Mouse (Mus musculus) ES-E14 (cell line): ENCODE data around the gene Npl. TPM values are rescaled to one million over a fixed set of nuclear protein-coding genes. Genes with fewer than 3 reads are reported as not detected.

ENCODE experiments used
- DNase-seq: peaks from one replicate; pipeline ENCODE4 v3.0.0-alpha.2; 2013; ENCODE audit warnings: low read depth, low spot score
- H3K27ac ChIP-seq: 2 replicates; pipeline ENCODE4 v1.5.1; 2012; ENCODE audit warnings: low read depth, mild to moderate bottlenecking, low read length, moderate library complexity, mixed read lengths; ENCODE audit not compliant: poor library complexity, insufficient read depth, severe bottlenecking
- H3K36me3 ChIP-seq: 2 replicates; pipeline ENCODE4 v1.6.1; 2012; ENCODE audit warnings: mild to moderate bottlenecking, low read length, moderate library complexity, mixed read lengths; ENCODE audit not compliant: control insufficient read depth, poor library complexity, insufficient read depth, severe bottlenecking
- H3K4me1 ChIP-seq, 2 experiments: fragments of 150-350 bp in 1 of 2; sonication (generic) in 1 of 2; 2 replicates each; pipeline ENCODE4 v1.6.1; 2012; ENCODE audit warnings: low read length in 2 of 2, mild to moderate bottlenecking in 1 of 2, mixed read lengths in 1 of 2; ENCODE audit not compliant: control insufficient read depth in 2 of 2, insufficient read depth in 2 of 2, poor library complexity in 1 of 2
- H3K4me3 ChIP-seq, 2 experiments: fragments of 150-350 bp in 1 of 2; sonication (generic) in 1 of 2; 2 replicates each; pipeline ENCODE4 v1.5.1; 2012; ENCODE audit warnings: low read length in 2 of 2, low read depth in 1 of 2, mild to moderate bottlenecking in 1 of 2, mixed read lengths in 1 of 2; ENCODE audit not compliant: insufficient read depth in 1 of 2, poor library complexity in 1 of 2, severe bottlenecking in 1 of 2
- H3K9ac ChIP-seq: 2 replicates; pipeline ENCODE4 v1.6.1; 2012; ENCODE audit warnings: low read depth, mild to moderate bottlenecking, low read length, mixed read lengths; ENCODE audit not compliant: poor library complexity, insufficient read depth, severe bottlenecking
- H3K9me3 ChIP-seq: fragments of 150-350 bp; sonication (generic); 2 replicates; pipeline ENCODE4 v1.6.1; 2012; ENCODE audit warnings: low read depth, mild to moderate bottlenecking, low read length; ENCODE audit not compliant: control insufficient read depth, insufficient read depth
- CHD2 ChIP-seq: IDR thresholded peaks from 2 replicates; pipeline ENCODE4 v1.6.1; 2014; ENCODE audit warnings: mild to moderate bottlenecking, low read depth, low read length, inconsistent platforms
- HCFC1 ChIP-seq: IDR thresholded peaks from 2 replicates; pipeline ENCODE4 v1.6.1; 2012; ENCODE audit warnings: low read length, inconsistent platforms, borderline replicate concordance; ENCODE audit not compliant: insufficient read depth
- MAFK ChIP-seq: IDR thresholded peaks from 2 replicates; pipeline ENCODE4 v1.6.1; 2014; ENCODE audit warnings: mild to moderate bottlenecking, low read depth, low read length, inconsistent platforms; ENCODE audit not compliant: insufficient read depth
- ZC3H11A ChIP-seq: IDR thresholded peaks from 2 replicates; pipeline ENCODE4 v1.6.1; 2012; ENCODE audit warnings: low read depth, mild to moderate bottlenecking, inconsistent platforms, low read length, borderline replicate concordance
- ZNF384 ChIP-seq: IDR thresholded peaks from 2 replicates; pipeline ENCODE4 v1.6.1; 2012; ENCODE audit warnings: low read depth, low read length, inconsistent platforms
- in situ Hi-C, 2 experiments: fragments of 600-800 bp; cut with MboI; formaldehyde crosslinking; loops; one replicate each; pipeline ENCODE4 v1.15.1; 2025; ENCODE audit warnings: low sequenced_read_pairs in 2 of 2, inconsistent platforms in 1 of 2; ENCODE audit not compliant: unreplicated experiment in 2 of 2
- total RNA-seq: library from RNA; depleted of rRNA; stranded (reverse); fragments of 300-350 nt; gene quantifications from 2 replicates; pipeline ENCODE4 v1.2.3, GENCODE M21; 2012

The Npl gene
- total RNA-seq, 1 experiment, result 15.6 TPM

DNA sequence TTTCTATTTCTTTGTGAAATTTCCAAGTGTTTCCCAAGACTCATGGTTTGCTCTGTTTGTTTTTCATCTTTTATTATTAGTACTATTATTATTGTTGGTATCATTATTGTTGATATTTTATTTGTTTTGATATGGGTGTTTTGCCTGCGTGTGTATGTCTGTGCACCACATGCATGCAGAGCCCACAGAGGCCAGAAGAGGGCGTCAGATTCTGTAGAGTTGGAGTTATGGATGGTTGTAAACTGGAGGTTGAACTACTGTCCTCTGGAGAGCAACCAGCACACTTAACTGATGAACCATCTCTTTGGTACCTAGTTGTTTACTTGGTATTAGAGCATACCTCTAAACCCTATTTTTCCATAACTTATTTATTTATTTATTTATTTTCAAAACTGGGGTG is 13.8 kb upstream of the Npl start:
- H3K36me3 ChIP-seq, result no peaks in the 10 kb centered on the region

DNA sequence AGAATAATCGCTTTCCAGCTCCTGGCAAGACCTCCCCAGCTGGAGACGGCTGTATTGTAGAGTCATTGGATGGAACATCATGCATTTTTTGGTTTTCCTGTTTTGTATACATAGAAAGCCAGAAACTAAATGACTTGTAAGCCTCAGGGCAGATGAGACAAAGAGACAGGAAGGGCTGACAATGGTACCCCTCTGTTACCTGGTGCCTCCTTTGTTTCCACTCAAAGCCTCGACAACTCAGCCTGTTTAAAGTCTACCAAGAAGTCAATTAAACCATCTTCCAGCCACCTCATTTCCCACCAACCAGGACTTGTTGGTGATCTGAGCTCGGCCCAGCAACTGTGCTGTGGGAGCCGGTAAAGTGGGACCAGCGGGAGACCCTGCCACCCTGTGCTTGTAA is 11.0 kb upstream of the Npl start:
- Histone ChIP-seq H3K9ac (no peak overlapping the region), H3K27ac (no peak overlapping the region), H3K4me3 (no peak overlapping the region), H3K4me1 (peaks cover 0 to 4% of the 10 kb centered on the region in 2 experiments; a peak in 2 of 4 replicates), H3K9me3 (no peaks in the 10 kb centered on the region), H3K36me3 (no peaks in the 10 kb centered on the region)
- DNase-seq, result peak; percentile 55
- in situ Hi-C loops, result loop anchor here (5.0 kb wide), 1 partner anchor 186 kb away; the partner anchor contains the start of gene Rnasel (in 2 of the 2)
- TF ChIP-seq ZC3H11A (no peak), CHD2 (no peak), ZNF384 (no peak), HCFC1 (no peak), MAFK (no peak)

More for the DNA sequence above, 13.8 kb upstream of the Npl start:
- peak; percentile 35 for DNase-seq
- Histone ChIP-seq H3K4me3 (no peak overlapping the region), H3K9ac (no peak overlapping the region), H3K27ac (no peak overlapping the region), H3K4me1 (peaks cover 0 to 4% of the 10 kb centered on the region in 2 experiments; a peak in 2 of 4 replicates), H3K9me3 (no peaks in the 10 kb centered on the region)
- in situ Hi-C loops, result loop anchor here (5.0 kb wide), 1 partner anchor 184 kb away; the partner anchor contains the start of gene Rnasel (in 2 of the 2)
- TF ChIP-seq ZNF384 (no peak), ZC3H11A (peak; percentile 70)

DNA sequence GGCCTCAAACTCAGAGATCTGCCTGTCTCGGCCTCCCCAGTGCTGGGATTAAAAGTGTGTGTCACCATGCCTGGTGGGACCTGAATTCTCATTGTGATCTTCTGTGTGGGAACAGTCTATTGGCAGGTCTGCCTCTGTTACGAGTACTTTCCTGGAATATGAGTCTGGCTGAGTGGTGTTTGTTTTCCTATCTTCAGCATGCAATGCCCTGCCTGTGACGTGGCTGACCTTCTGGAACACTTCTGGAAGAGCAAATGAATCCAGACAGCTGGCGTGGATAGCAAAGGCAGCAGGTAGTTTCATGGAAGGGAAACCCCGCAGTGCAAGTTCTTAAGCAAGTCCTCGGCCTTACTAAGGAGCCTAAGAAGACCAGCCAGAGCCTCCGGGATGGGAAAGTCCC is 9.9 kb upstream of the Npl start:
- in situ Hi-C loops, result loop anchor here (5.0 kb wide), 1 partner anchor 188 kb away; the partner anchor contains the start of gene Rnasel (in 2 of the 2)
- Histone ChIP-seq H3K4me3 (no peak overlapping the region), H3K36me3 (no peaks in the 10 kb centered on the region), H3K9ac (no peak overlapping the region), H3K9me3 (no peaks in the 10 kb centered on the region), H3K27ac (no peak overlapping the region), H3K4me1 (peaks cover 0 to 4% of the 10 kb centered on the region in 2 experiments; a peak in 2 of 4 replicates)
- no peak for TF ChIP-seq CHD2
- no peak for TF ChIP-seq MAFK
- no peak for TF ChIP-seq HCFC1
- TF ChIP-seq ZNF384, result no peak
- TF ChIP-seq ZC3H11A, result no peak
- no peak for DNase-seq

DNA sequence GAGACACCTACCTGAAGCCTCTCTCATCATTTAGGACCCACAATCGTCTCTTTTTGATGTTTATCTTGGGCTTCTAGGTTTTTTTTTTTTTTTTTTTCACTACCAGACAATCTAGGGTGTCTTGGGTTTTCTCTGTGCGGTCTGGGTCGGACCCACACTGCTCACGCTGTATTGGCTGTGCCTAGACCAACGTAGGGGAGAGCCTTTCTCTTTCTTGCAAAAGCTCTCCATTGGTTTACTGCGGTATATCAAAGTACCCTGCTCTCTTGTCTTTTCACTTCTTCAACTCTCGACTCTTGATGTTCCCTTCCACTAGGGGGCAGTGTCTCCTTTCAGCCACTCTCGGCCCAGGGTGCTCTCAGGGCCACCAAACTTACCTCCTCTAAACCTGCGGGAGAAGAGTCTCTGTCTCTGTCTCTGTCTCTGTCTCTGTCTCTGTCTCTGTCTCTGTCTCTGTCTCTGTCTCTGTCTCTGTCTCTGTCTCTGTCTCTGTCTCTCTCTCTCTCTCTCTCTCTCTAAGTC is 9.3 kb upstream of the Npl start:
- H3K9me3 ChIP-seq, result no peaks in the 10 kb centered on the region
- in situ Hi-C loops, result no loop called here
- H3K4me3 ChIP-seq, result no peak overlapping the region
- H3K4me1 ChIP-seq, result peaks cover 0 to 4% of the 10 kb centered on the region in 2 experiments; a peak in 2 of 4 replicates
- H3K9ac ChIP-seq, result no peak overlapping the region
- peak; percentile 85 for DNase-seq
- no peaks in the 10 kb centered on the region for H3K36me3 ChIP-seq
- TF ChIP-seq ZC3H11A (peak; percentile 87), MAFK (no peak), CHD2 (no peak), HCFC1 (no peak), ZNF384 (no peak)
- H3K27ac ChIP-seq, result no peak overlapping the region
